Mouse (Mus musculus) forelimb bud, embryonic 11.5 days (tissue): Measurements from ENCODE around the gene Lhcgr.

Experiments
- DNase-seq: peaks from one replicate; pipeline ENCODE4 v3.0.0-alpha.2; 2012; ENCODE audit warnings: low read depth, low spot score

The Lhcgr gene

DNA sequence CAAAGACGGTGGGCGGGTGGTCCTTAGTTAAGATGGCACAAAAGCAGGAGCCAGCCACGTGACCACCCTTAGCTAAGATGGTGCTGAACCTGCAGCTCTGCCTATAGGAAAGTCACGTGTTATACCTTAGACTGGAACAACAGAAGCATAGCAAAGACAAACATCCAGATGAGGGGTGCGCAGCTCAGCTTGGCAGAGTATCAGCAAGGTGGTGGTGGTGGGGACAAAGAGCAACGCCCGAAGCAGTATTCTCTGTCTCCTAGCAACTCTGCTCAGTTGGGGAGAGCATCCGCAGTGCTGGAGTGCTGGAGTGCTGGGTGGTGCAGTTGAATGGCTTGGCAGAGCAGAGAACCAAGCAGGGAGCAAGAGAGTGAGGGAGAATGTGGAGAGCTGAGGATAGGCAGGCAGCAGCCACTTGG lies 85.5 kb downstream of the Lhcgr start:
- no peak for DNase-seq

DNA sequence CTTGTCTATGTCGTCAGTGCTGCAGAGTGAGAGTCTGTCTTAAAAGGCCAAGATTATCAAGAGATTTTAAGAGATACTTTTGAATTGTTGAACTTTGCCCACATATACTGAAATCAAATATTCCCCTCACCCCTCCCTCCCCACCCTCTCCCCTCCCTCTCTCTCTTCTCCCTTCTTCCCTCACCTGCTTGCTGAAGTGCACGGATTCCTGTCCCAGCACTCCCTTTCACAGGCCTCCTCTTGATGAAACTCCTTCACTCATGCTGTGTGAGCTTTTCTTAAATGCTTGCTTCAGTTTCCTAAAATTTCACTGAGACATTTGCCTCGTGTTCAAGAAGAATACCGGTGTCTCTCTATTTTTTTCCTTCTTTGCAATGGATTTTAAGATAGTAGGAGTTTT lies 88.7 kb downstream of the Lhcgr start:
- no peak for DNase-seq

- no peak for DNase-seq
Observed at GRCm38 (mm10) chr17:88702345-88702744, 89.4 kb downstream of the Lhcgr start.

GRCm38 (mm10) chr17:88700901-88701300 lies 90.9 kb downstream of the Lhcgr start:
- no peak for DNase-seq

DNA sequence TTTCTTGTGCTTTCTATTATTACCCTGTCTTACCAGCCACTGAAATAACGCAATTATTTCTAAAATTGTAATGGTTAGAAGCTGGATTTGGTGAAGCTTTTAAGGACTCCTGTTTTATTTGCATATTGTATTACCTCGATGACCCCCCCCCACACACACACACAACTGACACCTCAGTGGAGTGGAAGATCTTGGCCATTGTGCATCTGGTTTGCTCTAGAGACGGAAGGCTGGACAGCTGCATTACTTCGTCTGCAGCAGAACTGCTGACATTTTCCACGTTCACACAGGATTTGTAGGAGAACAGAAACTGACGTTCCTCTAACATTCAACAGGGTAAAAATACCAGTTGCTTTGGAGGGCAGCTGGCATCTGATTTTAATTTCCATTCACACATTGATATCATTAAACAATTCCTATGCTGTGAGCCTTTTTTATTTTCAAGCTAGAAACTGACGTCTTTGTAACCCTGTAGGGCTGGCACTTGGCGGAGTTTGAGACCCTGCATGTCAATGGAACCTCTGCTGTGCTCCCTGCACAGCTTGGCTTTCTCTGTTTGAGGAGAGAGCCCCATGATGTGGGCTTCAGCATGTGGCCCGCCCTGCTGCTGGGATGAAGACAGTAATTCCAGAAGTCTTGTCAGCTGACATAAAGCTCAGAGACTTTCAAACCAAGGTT lies 95.0 kb downstream of the Lhcgr start:
- peak; percentile 27 for DNase-seq

DNA sequence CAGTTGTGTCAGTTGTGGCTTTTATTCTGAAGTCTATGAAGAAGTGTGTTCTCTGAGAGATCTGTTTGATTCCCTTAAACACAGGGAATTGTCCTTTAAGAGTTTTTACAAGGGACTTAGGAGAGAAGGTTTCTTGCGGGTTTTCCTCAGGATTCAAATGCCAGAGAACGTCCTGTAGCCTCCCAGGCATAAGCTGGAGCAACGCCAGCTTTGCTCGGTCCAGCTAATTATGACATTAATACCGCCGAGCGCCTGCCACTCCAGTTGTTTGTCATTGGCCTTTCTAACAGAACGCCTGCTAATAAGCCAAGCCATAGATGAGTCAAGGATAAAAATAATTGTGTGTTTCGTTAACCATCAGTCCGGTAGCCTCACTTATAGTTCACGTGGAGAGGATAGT lies 103.6 kb downstream of the Lhcgr start:
- no peak for DNase-seq

GRCm38 (mm10) chr17:88675310-88676309 lies 116.2 kb downstream of the Lhcgr start:
- DNase-seq, result no peak

GRCm38 (mm10) chr17:88670800-88671199 lies 121.0 kb downstream of the Lhcgr start:
- peak; percentile 32 for DNase-seq

GRCm38 (mm10) chr17:88669921-88670320 lies 121.9 kb downstream of the Lhcgr start:
- no peak for DNase-seq

DNA sequence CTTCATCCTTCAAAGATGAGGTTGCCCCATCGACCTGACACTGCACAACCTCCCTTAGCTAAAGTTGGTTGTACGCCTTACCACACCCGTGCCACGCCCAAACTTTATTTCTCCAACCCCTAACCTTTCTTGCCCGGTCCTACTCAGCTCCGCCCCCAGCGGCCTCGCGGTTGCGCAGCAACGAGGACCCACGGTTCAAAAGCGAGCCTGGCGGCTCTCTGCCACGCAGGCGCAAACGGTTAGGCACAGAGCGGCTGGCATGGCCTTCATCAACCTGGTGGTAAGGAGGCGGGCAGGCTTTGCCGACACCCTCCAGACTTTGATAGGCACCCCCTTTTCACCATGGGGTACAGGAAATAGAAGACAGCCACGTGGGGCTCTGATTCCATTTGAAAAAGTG lies 123.3 kb downstream of the Lhcgr start, which contains the start of gene Gtf2a1l:
Gene Gtf2a1l (plus strand): TSS at position 209 of the 400 bp plus-strand sequence.
- peak; percentile 54 for DNase-seq
